Mouse (Mus musculus) mouse embryonic stem cell (cell line): ENCODE results near the gene Gm10277.

Experiments used
- in situ Hi-C, 2 experiments: fragments of 300-500 bp; cut with MboI; formaldehyde crosslinking; loops; 1 replicate in 1 of 2; 3 replicates in 1 of 2; pipeline ENCODE4 v1.14.3; 2019 to 2020; ENCODE audit warnings: low sequenced_read_pairs in 2 of 2, low pct_unique_long_range_greater_than_20kb in 1 of 2, mixed read lengths in 1 of 2; ENCODE audit not compliant: unreplicated experiment in 1 of 2

Gm10277 gene

GRCm38 (mm10) chr11:77806218-77806617 lies 18.7 kb upstream of the Gm10277 start:
- in situ Hi-C loops, result no loop called here

GRCm38 (mm10) chr11:77802341-77802865 lies 14.9 kb upstream of the Gm10277 start:
- in situ Hi-C loops, result no loop called here

- in situ Hi-C loops, result no loop called here
Observed at GRCm38 (mm10) chr11:77800869-77801701, 13.5 kb upstream of the Gm10277 start.

GRCm38 (mm10) chr11:77800491-77800868 lies 12.9 kb upstream of the Gm10277 start:
- in situ Hi-C loops, result no loop called here

GRCm38 (mm10) chr11:77795216-77795615 lies 7.7 kb upstream of the Gm10277 start:
- in situ Hi-C loops, result loop anchor here in 1 of 2 experiments (10.0 kb wide), 1 partner anchor 50 kb away; no protein-coding TSS in a partner anchor

GRCm38 (mm10) chr11:77793238-77793930 lies 5.8 kb upstream of the Gm10277 start:
- in situ Hi-C loops, result loop anchor here in 1 of 2 experiments (10.0 kb wide), 1 partner anchor 49 kb away; no protein-coding TSS in a partner anchor

GRCm38 (mm10) chr11:77792566-77792909 lies 5.0 kb upstream of the Gm10277 start:
- in situ Hi-C loops, result loop anchor here in 1 of 2 experiments (10.0 kb wide), 1 partner anchor 48 kb away; no protein-coding TSS in a partner anchor

GRCm38 (mm10) chr11:77791752-77792565 lies 4.4 kb upstream of the Gm10277 start:
- in situ Hi-C loops, result loop anchor here in 1 of 2 experiments (10.0 kb wide), 1 partner anchor 47 kb away; no protein-coding TSS in a partner anchor

- in situ Hi-C loops, result loop anchor here in 1 of 2 experiments (10.0 kb wide), 1 partner anchor 46 kb away; no protein-coding TSS in a partner anchor
Observed at GRCm38 (mm10) chr11:77791241-77791727, 3.7 kb upstream of the Gm10277 start.

GRCm38 (mm10) chr11:77790286-77790685 lies 2.7 kb upstream of the Gm10277 start:
- in situ Hi-C loops, result loop anchor here in 1 of 2 experiments (10.0 kb wide), 1 partner anchor 45 kb away; no protein-coding TSS in a partner anchor

- in situ Hi-C loops, result no loop called here
Observed at GRCm38 (mm10) chr11:77789512-77789911, 2.0 kb upstream of the Gm10277 start.

- in situ Hi-C loops, result no loop called here
Observed at GRCm38 (mm10) chr11:77785768-77786561, 1.6 kb downstream of the Gm10277 start.

GRCm38 (mm10) chr11:77785396-77785767 lies 2.2 kb downstream of the Gm10277 start:
- in situ Hi-C loops, result no loop called here

- in situ Hi-C loops, result no loop called here
Observed at GRCm38 (mm10) chr11:77784894-77785293, 2.7 kb downstream of the Gm10277 start.

- in situ Hi-C loops, result no loop called here
Observed at GRCm38 (mm10) chr11:77783747-77784646, 3.5 kb downstream of the Gm10277 start.

- in situ Hi-C loops, result no loop called here
Observed at GRCm38 (mm10) chr11:77783211-77783746, 4.3 kb downstream of the Gm10277 start.
